Mouse (Mus musculus) kidney, postnatal 14 days (tissue): Measurements from ENCODE around the gene 9330161L09Rik.

Experiments
- DNase-seq: peaks from one replicate; pipeline ENCODE4 v3.0.0; 2022; ENCODE audit warnings: mixed read lengths

The 9330161L09Rik gene

GRCm38 (mm10) chr12:103388505-103389347 lies 18.9 kb downstream of the 9330161L09Rik start, which contains the start of gene Otub2:
Gene Otub2, plus strand, starts transcription at chr12:103388682.
- DNase-seq, result peak; percentile 98

- no peak for DNase-seq
Observed at GRCm38 (mm10) chr12:103380226-103380625, 27.4 kb downstream of the 9330161L09Rik start.

GRCm38 (mm10) chr12:103376774-103377173 lies 30.8 kb downstream of the 9330161L09Rik start:
- DNase-seq, result no peak

GRCm38 (mm10) chr12:103376124-103376523 lies 31.5 kb downstream of the 9330161L09Rik start:
- no peak for DNase-seq

- no peak for DNase-seq
Observed at GRCm38 (mm10) chr12:103373530-103374236, 33.9 kb downstream of the 9330161L09Rik start.

- DNase-seq, result peak; percentile 50
Observed at GRCm38 (mm10) chr12:103371711-103372110, 35.9 kb downstream of the 9330161L09Rik start.

- DNase-seq, result no peak
Observed at GRCm38 (mm10) chr12:103370861-103371260, 36.8 kb downstream of the 9330161L09Rik start.

GRCm38 (mm10) chr12:103368777-103369176 lies 38.8 kb downstream of the 9330161L09Rik start:
- no peak for DNase-seq

- no peak for DNase-seq
Observed at GRCm38 (mm10) chr12:103368326-103368669, 39.3 kb downstream of the 9330161L09Rik start.

GRCm38 (mm10) chr12:103367620-103368325 lies 39.8 kb downstream of the 9330161L09Rik start:
- peak; percentile 73 for DNase-seq

GRCm38 (mm10) chr12:103367171-103367570 lies 40.4 kb downstream of the 9330161L09Rik start:
- DNase-seq, result no peak

GRCm38 (mm10) chr12:103362336-103362735 lies 45.3 kb downstream of the 9330161L09Rik start:
- no peak for DNase-seq

- no peak for DNase-seq
Observed at GRCm38 (mm10) chr12:103361539-103362307, 45.9 kb downstream of the 9330161L09Rik start.

GRCm38 (mm10) chr12:103360812-103361211 lies 46.8 kb downstream of the 9330161L09Rik start:
- DNase-seq, result no peak

- DNase-seq, result no peak
Observed at GRCm38 (mm10) chr12:103358951-103359801, 48.4 kb downstream of the 9330161L09Rik start.

- no peak for DNase-seq
Observed at GRCm38 (mm10) chr12:103358216-103358615, 49.4 kb downstream of the 9330161L09Rik start.
